Mouse (Mus musculus) myocyte (in vitro differentiated cells): ENCODE measurements around the gene Flt3. TPM values are rescaled to one million over a fixed set of nuclear protein-coding genes. Genes with fewer than 3 reads are reported as not detected.

Source experiments
- H3K27me3 ChIP-seq: one replicate; pipeline ENCODE4 v1.6.1; 2011; ENCODE audit not compliant: control insufficient read depth, insufficient read depth, insufficient read length
- H3K36me3 ChIP-seq: one replicate; pipeline ENCODE4 v1.6.1; 2011; ENCODE audit not compliant: control insufficient read depth, insufficient read depth
- H3K4me2 ChIP-seq: one replicate; pipeline ENCODE4 v1.6.1; 2011; ENCODE audit warnings: low read depth, control low read depth
- H3K4me3 ChIP-seq: one replicate; pipeline ENCODE4 v1.5.1; 2011; ENCODE audit warnings: mild to moderate bottlenecking, control low read depth, moderate library complexity
- H3K79me2 ChIP-seq: one replicate; pipeline ENCODE4 v1.6.1; 2011; ENCODE audit not compliant: control insufficient read depth, insufficient read depth
- H3ac ChIP-seq: one replicate; pipeline ENCODE4 v1.6.1; 2011; ENCODE audit not compliant: control insufficient read depth, insufficient read length
- CEBPB ChIP-seq: IDR thresholded peaks from 2 replicates; pipeline ENCODE4 v1.6.1; 2011; ENCODE audit warnings: mild to moderate bottlenecking, moderate library complexity; ENCODE audit not compliant: poor library complexity, insufficient read depth, severe bottlenecking
- E2F4 ChIP-seq: IDR thresholded peaks from one replicate; pipeline ENCODE4 v1.6.1; 2011; ENCODE audit warnings: mild to moderate bottlenecking, control low read depth, moderate library complexity; ENCODE audit not compliant: insufficient read depth
- MAX ChIP-seq: IDR thresholded peaks from one replicate; pipeline ENCODE4 v1.6.1; 2011; ENCODE audit warnings: low read depth, mild to moderate bottlenecking, control low read depth
- MYOD1 ChIP-seq, 3 experiments: IDR thresholded peaks; one replicate each; pipeline ENCODE4 v1.6.1; 2011; ENCODE audit warnings: control low read depth in 2 of 3, low read depth in 2 of 3, mild to moderate bottlenecking in 2 of 3, moderate library complexity in 1 of 3; ENCODE audit not compliant: insufficient read length in 2 of 3, control insufficient read depth in 1 of 3
- MYOG ChIP-seq, 3 experiments: IDR thresholded peaks; one replicate each; pipeline ENCODE4 v1.6.1; 2011; ENCODE audit warnings: control low read depth in 2 of 3, low read depth in 2 of 3, mild to moderate bottlenecking in 2 of 3; ENCODE audit not compliant: insufficient read length in 2 of 3, control insufficient read depth in 1 of 3, insufficient read depth in 1 of 3
- POLR2A ChIP-seq: IDR thresholded peaks from one replicate; pipeline ENCODE4 v1.6.1; 2011; ENCODE audit warnings: low read depth, mild to moderate bottlenecking, control low read depth, moderate library complexity; ENCODE audit not compliant: insufficient read length
- POLR2AphosphoS2 ChIP-seq: IDR thresholded peaks from one replicate; pipeline ENCODE4 v1.6.1; 2011; ENCODE audit warnings: low read depth, control low read depth; ENCODE audit not compliant: insufficient read length
- REST ChIP-seq: IDR thresholded peaks from one replicate; pipeline ENCODE4 v1.6.1; 2011; ENCODE audit warnings: mild to moderate bottlenecking, control low read depth, moderate library complexity; ENCODE audit not compliant: insufficient read depth, insufficient read length
- SRF ChIP-seq: IDR thresholded peaks from one replicate; pipeline ENCODE4 v1.6.1; 2011; ENCODE audit warnings: low read depth; ENCODE audit not compliant: control insufficient read depth, insufficient read length
- TCF12 ChIP-seq: IDR thresholded peaks from one replicate; pipeline ENCODE4 v1.6.1; 2011; ENCODE audit warnings: mild to moderate bottlenecking, control low read depth; ENCODE audit not compliant: poor library complexity, insufficient read depth, severe bottlenecking
- TCF3 ChIP-seq: IDR thresholded peaks from one replicate; pipeline ENCODE4 v1.6.1; 2011; ENCODE audit warnings: low read depth, control low read depth; ENCODE audit not compliant: insufficient read length
- USF1 ChIP-seq: IDR thresholded peaks from one replicate; pipeline ENCODE4 v1.6.1; 2011; ENCODE audit warnings: low read depth, mild to moderate bottlenecking, control low read depth, moderate library complexity
- polyA plus RNA-seq: library from polyadenylated mRNA; unstranded; fragments of >200 nt; fragmentation: generic; extraction: Trizol; gene quantifications from one replicate; pipeline ENCODE4 v1.2.1, GENCODE M21; 2012; ENCODE audit warnings: missing spikeins

The Flt3 gene
- polyA plus RNA-seq, 1 experiment = 0.01 TPM

GRCm38 (mm10) chr5:147325931-147326330 is 74.4 kb downstream of the Flt3 start:
- Histone ChIP-seq H3K27me3 (peaks cover 19% of the 10 kb centered on the region), H3ac (no peak overlapping the region), H3K4me2 (no peak overlapping the region), H3K36me3 (no peaks in the 10 kb centered on the region), H3K4me3 (no peak overlapping the region), H3K79me2 (no peaks in the 10 kb centered on the region)
- TF ChIP-seq TCF12 (no peak), POLR2AphosphoS2 (no peak), MYOD1 (IDR thresholded peaks at IDR 0.05; ENCODE audit: control insufficient read depth in 1 of 3, insufficient read length in 2 of 3, low read depth in 2 of 3) (no peak), POLR2A (no peak), USF1 (no peak), TCF3 (no peak), E2F4 (no peak), REST (no peak), MAX (no peak), CEBPB (no peak), MYOG (IDR thresholded peaks at IDR 0.05; ENCODE audit: control insufficient read depth in 1 of 3, insufficient read depth in 1 of 3, insufficient read length in 2 of 3, low read depth in 2 of 3) (no peak), SRF (no peak)

- H3K36me3 ChIP-seq = no peaks in the 10 kb centered on the region
- H3K79me2 ChIP-seq = no peaks in the 10 kb centered on the region
- H3K4me2 ChIP-seq = no peak overlapping the region
- H3K4me3 ChIP-seq = no peak overlapping the region
- H3ac ChIP-seq = no peak overlapping the region
- peaks cover 20% of the 10 kb centered on the region for H3K27me3 ChIP-seq
- no peak for TF ChIP-seq MYOD1 (IDR thresholded peaks at IDR 0.05; ENCODE audit: control insufficient read depth in 1 of 3, insufficient read length in 2 of 3, low read depth in 2 of 3)
- TF ChIP-seq TCF3 = no peak
- no peak for TF ChIP-seq MAX
- no peak for TF ChIP-seq POLR2A
- TF ChIP-seq E2F4 = no peak
These were observed 76.9 kb downstream of the Flt3 start for GRCm38 (mm10) chr5:147323237-147323917.

GRCm38 (mm10) chr5:147322183-147322582 is 78.1 kb downstream of the Flt3 start, which contains the start of gene Urad:
Gene Urad (minus strand): TSS chr5:147322440.
- H3K4me2 ChIP-seq = no peak within 1 kb of the TSS
- peaks cover 20% of the 10 kb centered on the region for H3K27me3 ChIP-seq
- no peak within 1 kb of the TSS for H3ac ChIP-seq
- H3K4me3 ChIP-seq = no peak within 1 kb of the TSS
- TF ChIP-seq SRF (no peak), TCF12 (no peak), POLR2A (no peak), USF1 (no peak), E2F4 (no peak), REST (no peak), MYOD1 (IDR thresholded peaks at IDR 0.05; ENCODE audit: control insufficient read depth in 1 of 3, insufficient read length in 2 of 3, low read depth in 2 of 3) (no peak)
- no peaks in the 10 kb centered on the region for H3K36me3 ChIP-seq
- H3K79me2 ChIP-seq = no peaks in the 10 kb centered on the region

GRCm38 (mm10) chr5:147319653-147320052 is 80.6 kb downstream of the Flt3 start:
- no peak overlapping the region for H3K4me3 ChIP-seq
- no peaks in the 10 kb centered on the region for H3K36me3 ChIP-seq
- no peak overlapping the region for H3ac ChIP-seq
- no peaks in the 10 kb centered on the region for H3K79me2 ChIP-seq
- no peak for TF ChIP-seq MAX
- no peak for TF ChIP-seq TCF12
- TF ChIP-seq REST = no peak
- TF ChIP-seq USF1 = no peak
- no peak for TF ChIP-seq POLR2AphosphoS2
- TF ChIP-seq MYOD1 (IDR thresholded peaks at IDR 0.05; ENCODE audit: control insufficient read depth in 1 of 3, insufficient read length in 2 of 3, low read depth in 2 of 3) = no peak
- TF ChIP-seq SRF = no peak
- no peak for TF ChIP-seq TCF3
- no peak for TF ChIP-seq MYOG (IDR thresholded peaks at IDR 0.05; ENCODE audit: control insufficient read depth in 1 of 3, insufficient read depth in 1 of 3, insufficient read length in 2 of 3, low read depth in 2 of 3)
- no peak overlapping the region for H3K4me2 ChIP-seq
- H3K27me3 ChIP-seq = peaks cover 27% of the 10 kb centered on the region

- H3K4me3 ChIP-seq = no peak overlapping the region
- no peak overlapping the region for H3K4me2 ChIP-seq
- H3K79me2 ChIP-seq = no peaks in the 10 kb centered on the region
- H3K36me3 ChIP-seq = no peaks in the 10 kb centered on the region
- H3K27me3 ChIP-seq = peaks cover 33% of the 10 kb centered on the region
- H3ac ChIP-seq = no peak overlapping the region
- TF ChIP-seq E2F4 = no peak
- TF ChIP-seq REST = no peak
- TF ChIP-seq POLR2A = no peak
These were observed 82.3 kb downstream of the Flt3 start for GRCm38 (mm10) chr5:147317991-147318390.
